Mouse (Mus musculus) embryonic facial prominence, embryonic 11.5 days (tissue): ENCODE data around the gene Serpine1. TPM values are rescaled to one million over a fixed set of nuclear protein-coding genes. Genes with fewer than 3 reads are reported as not detected.

Experiments used
- ATAC-seq: fragments of 200-750 bp; cut with Nextera tagmentation; replicated peaks from 2 replicates; pipeline ENCODE4 v1.8.0; 2017; ENCODE audit warnings: low read depth; ENCODE audit not compliant: insufficient number of reproducible peaks, low FRiP score, low TSS enrichment
- DNase-seq: peaks from one replicate; pipeline ENCODE4 v3.0.0-alpha.2; 2015; ENCODE audit warnings: low spot score
- H3K27ac ChIP-seq: fragments of 300-500 bp; sonication (generic); replicated peaks from 2 replicates; pipeline ENCODE4 v1.5.1; 2014; ENCODE audit warnings: mild to moderate bottlenecking, low read depth, low read length, control low read depth
- H3K27me3 ChIP-seq: fragments of 300-500 bp; sonication (generic); 2 replicates; pipeline ENCODE4 v1.6.1; 2014; ENCODE audit warnings: mild to moderate bottlenecking, low read length, moderate library complexity, mixed read lengths; ENCODE audit not compliant: control insufficient read depth, insufficient read depth
- H3K36me3 ChIP-seq: fragments of 300-500 bp; sonication (generic); replicated peaks from 2 replicates; pipeline ENCODE4 v1.6.1; 2014; ENCODE audit warnings: low read depth, mild to moderate bottlenecking, low read length, moderate library complexity, mixed read lengths; ENCODE audit not compliant: control insufficient read depth, insufficient read depth
- H3K4me1 ChIP-seq: fragments of 300-500 bp; sonication (generic); 2 replicates; pipeline ENCODE4 v1.6.1; 2014; ENCODE audit warnings: low read length, mixed read lengths; ENCODE audit not compliant: control insufficient read depth, insufficient read depth
- H3K4me2 ChIP-seq: fragments of 300-500 bp; sonication (generic); 2 replicates; pipeline ENCODE4 v1.6.1; 2014; ENCODE audit warnings: low read depth, mild to moderate bottlenecking, control low read depth, low read length, moderate library complexity
- H3K4me3 ChIP-seq: fragments of 300-500 bp; sonication (generic); 2 replicates; pipeline ENCODE4 v1.5.1; 2014; ENCODE audit warnings: low read depth, low read length, control low read depth
- H3K9ac ChIP-seq: fragments of 300-500 bp; sonication (generic); replicated peaks from 2 replicates; pipeline ENCODE4 v1.6.1; 2014; ENCODE audit warnings: mild to moderate bottlenecking, control low read depth, low read length
- H3K9me3 ChIP-seq: fragments of 300-500 bp; sonication (generic); replicated peaks from 2 replicates; pipeline ENCODE4 v1.6.1; 2016; ENCODE audit warnings: mild to moderate bottlenecking, low read length, inconsistent platforms, mixed read lengths; ENCODE audit not compliant: control insufficient read depth
- WGBS: fragments of 180-500 bp; shearing (Covaris S2); extraction: QIAGEN DNeasy Blood & Tissue Kit; methylation state at CpG from one replicate; pipeline ENCODE4 v1.1.7; 2014; 5-methylcytosine and 5-hydroxymethylcytosine counted together
- polyA plus RNA-seq: library from polyadenylated mRNA; unstranded; fragments of >200 nt; fragmentation: Nextera tagmentation; extraction: Ambion mirVana; gene quantifications from 2 replicates; pipeline ENCODE4 v1.2.1, GENCODE M21; 2014

Serpine1 gene
- polyA plus RNA-seq, 1 experiment from 2014 or later, result 0.17 TPM

DNA sequence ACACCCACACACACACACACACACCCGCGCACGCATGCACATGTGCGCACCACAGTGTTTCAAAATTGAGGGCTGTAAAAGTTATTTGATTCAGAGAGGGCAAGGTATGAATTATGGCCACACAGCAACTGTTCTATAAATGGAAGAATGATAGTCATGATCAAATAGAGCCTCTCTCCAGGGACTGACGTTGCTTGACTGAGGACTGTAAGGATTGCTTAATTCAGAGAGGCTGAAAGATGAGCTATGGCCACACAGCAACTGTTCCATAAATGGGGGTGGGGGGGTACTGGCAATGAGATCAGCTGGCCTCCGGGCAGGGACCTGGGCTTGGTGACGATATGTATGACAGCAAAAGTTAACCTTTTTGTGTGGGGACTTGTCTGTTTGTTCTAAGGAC, 5.1 kb upstream of the Serpine1 start:
- DNase-seq (no peak), ATAC-seq (no peak)
- H3K27ac ChIP-seq, result no peak overlapping the region
- no peaks in the 10 kb centered on the region for H3K27me3 ChIP-seq
- H3K9ac ChIP-seq, result no peak overlapping the region
- no peaks in the 10 kb centered on the region; the same call in 1 of the 2 replicates for H3K4me1 ChIP-seq
- H3K4me2 ChIP-seq, result no peak overlapping the region
- WGBS, result 84% methylated on average over 7 of the region's 7 CpGs
- no peak overlapping the region for H3K4me3 ChIP-seq
- H3K9me3 ChIP-seq, result no peaks in the 10 kb centered on the region
- H3K36me3 ChIP-seq, result no peaks in the 10 kb centered on the region

DNA sequence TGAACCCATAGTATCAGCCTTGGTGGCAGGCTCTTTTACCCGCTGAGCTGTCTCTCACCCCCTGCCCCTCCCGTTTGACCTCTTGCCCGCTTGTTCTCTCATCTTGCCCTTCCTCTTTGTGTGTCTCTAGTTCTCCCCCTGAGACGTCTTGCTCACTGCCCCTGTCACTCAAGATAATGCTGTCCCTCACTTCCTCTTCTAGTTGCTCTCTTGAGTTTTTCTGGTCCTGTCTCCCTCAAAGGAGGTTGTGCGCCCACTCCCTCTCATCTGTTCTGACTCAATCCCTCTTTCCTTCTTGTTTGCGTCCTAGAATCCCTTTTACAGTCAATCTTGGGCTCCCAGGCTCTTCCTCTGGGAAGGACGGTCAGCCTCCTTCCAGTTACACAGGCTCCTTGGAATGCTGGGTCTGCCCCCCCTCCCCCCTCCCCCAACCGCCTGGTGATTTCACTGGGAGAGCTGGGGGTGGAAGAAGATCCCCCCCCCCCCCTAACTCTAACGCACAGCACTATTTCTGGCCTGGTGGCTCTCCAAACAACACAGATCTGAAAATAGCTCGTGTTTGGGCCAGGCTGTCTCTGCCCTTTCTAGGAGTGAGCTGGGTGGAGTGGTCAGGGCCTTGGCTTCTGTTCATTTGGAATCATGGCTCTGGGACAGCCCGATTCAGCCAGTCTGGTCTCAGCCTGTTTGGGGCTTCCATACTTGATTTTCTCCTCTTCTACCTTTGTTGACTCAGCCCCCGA, 4.3 kb upstream of the Serpine1 start:
- no peak overlapping the region for H3K4me2 ChIP-seq
- DNase-seq, result no peak
- no peak overlapping the region for H3K9ac ChIP-seq
- no peaks in the 10 kb centered on the region for H3K36me3 ChIP-seq
- H3K4me3 ChIP-seq, result no peak overlapping the region
- H3K27me3 ChIP-seq, result no peaks in the 10 kb centered on the region
- H3K27ac ChIP-seq, result no peak overlapping the region
- WGBS, result 35% methylated on average over 12 of the region's 12 CpGs
- no peaks in the 10 kb centered on the region for H3K9me3 ChIP-seq
- no peak for ATAC-seq
- H3K4me1 ChIP-seq, result no peaks in the 10 kb centered on the region; the same call in 1 of the 2 replicates

DNA sequence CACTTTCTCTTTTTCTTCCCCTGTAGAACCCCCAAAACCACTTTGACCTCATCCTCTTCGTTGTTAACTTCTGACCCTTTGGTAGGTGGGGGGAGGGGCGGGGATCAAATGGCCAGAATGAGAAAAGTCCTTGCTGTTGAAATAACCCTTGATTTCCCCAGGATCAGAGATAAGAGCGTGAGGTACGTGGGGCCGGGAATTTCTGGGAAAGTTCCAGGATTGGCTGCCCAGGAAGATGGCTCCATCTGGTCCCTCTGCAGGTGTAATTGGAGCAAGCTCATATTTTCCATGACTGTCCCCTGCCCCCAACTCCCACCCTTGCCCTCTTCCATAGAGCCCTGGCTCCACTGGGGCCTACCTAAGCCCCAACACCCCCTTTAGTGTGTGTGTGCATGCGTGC, 3.7 kb upstream of the Serpine1 start:
- Histone ChIP-seq H3K27ac (no peak overlapping the region), H3K9ac (no peak overlapping the region), H3K4me3 (no peak overlapping the region), H3K4me2 (no peak overlapping the region), H3K4me1 (no peaks in the 10 kb centered on the region; the same call in 1 of the 2 replicates), H3K27me3 (no peaks in the 10 kb centered on the region), H3K9me3 (no peaks in the 10 kb centered on the region), H3K36me3 (no peaks in the 10 kb centered on the region)
- 64% methylated on average over 6 of the region's 6 CpGs for WGBS
- DNase-seq, result no peak
- ATAC-seq, result no peak

DNA sequence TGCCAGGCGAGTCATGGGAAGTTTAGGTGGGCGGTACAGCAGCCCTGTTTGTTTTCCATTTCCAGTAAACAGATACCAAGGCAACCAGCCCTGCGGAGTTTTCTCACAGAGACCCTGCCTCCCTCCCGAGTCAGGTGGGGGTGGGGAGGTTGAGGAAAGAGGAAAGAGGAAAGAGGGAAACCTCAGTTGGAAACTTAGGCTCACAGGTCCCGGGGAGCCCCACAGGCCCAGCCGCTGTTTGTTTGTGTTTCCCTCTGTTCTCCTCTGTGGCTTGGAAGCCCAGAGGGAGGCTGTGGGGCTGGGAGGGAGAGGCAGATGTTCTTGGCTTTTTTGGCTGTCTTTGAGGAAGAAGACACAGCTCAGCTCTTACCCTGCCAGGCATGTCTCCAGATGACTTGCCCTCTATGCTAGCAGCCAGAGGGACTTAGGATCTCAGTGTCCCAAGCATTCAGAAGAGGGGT, 2.2 kb upstream of the Serpine1 start:
- Histone ChIP-seq H3K36me3 (no peaks in the 10 kb centered on the region), H3K4me3 (no peak overlapping the region), H3K27ac (no peak overlapping the region), H3K4me2 (no peak overlapping the region), H3K9ac (no peak overlapping the region), H3K4me1 (no peaks in the 10 kb centered on the region; the same call in 1 of the 2 replicates), H3K27me3 (no peaks in the 10 kb centered on the region), H3K9me3 (no peaks in the 10 kb centered on the region)
- DNase-seq (no peak), ATAC-seq (no peak)
- 30% methylated on average over 6 of the region's 6 CpGs for WGBS

DNA sequence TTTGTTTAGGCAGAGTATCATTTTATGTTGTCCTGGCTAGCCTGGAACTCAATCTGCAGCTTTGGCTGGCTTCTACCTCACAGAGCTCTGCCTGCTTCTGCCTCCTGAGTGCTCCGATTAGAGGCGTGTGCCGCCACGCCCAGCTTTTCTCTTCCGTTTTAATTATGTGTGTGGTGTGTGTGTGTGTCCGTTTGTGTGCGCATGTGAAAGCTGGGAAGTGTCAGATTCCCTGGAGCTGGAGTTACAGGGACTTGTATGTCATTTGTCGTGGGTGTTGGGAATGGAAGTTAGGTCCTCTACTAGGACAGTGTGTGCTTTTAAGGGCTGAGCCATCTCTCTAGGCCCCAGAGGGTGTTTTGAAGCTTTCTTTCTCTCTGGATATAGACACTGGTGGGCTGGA, 1.1 kb upstream of the Serpine1 start:
- Histone ChIP-seq H3K9me3 (no peaks in the 10 kb centered on the region), H3K4me1 (no peaks in the 10 kb centered on the region; the same call in 1 of the 2 replicates), H3K4me3 (no peak overlapping the region), H3K9ac (no peak overlapping the region), H3K27ac (no peak overlapping the region), H3K27me3 (no peaks in the 10 kb centered on the region), H3K36me3 (no peaks in the 10 kb centered on the region), H3K4me2 (no peak overlapping the region)
- DNase-seq, result no peak
- WGBS, result 94% methylated on average over 8 of the region's 8 CpGs
- no peak for ATAC-seq

DNA sequence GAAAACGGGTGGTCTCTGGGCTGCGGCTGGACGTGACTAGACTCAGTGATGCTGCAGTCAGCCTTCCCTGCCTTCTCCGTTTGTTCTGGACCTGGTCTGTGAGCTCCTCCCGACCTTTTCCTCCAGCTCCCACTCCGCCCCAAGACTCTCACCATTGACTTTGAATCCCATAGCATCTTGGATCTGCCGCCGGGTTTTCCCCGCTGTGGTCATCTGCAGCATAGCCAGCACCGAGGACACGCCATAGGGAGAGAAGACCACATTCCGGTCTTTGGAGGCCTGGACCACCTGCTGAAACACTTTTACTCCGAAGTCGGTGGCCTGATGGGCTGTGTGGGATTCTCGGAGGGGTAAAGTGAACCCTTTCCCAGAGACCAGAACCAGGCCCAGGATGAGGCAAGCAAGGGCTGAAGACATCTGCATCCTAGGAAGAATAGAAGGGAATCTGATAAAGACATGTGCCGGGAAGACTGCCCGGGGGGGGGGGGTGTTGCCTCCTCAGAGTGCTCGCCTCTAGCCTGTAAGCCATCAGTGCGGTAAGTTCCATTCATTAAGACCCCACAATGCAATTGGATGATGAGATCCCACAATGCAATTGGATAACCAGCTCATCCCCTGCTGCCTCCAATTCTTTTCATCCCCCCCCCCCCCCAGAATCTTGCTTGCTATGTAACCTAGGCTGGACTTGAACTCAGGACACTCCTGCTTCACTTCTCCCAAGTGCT, 1.0 kb downstream of the Serpine1 start:
- H3K27me3 ChIP-seq, result no peaks in the 10 kb centered on the region
- H3K9ac ChIP-seq, result no peak overlapping the region
- ATAC-seq (no peak), DNase-seq (no peak)
- 87% methylated on average over 19 of the region's 19 CpGs for WGBS
- H3K4me3 ChIP-seq, result no peak overlapping the region
- H3K9me3 ChIP-seq, result no peaks in the 10 kb centered on the region
- no peaks in the 10 kb centered on the region for H3K36me3 ChIP-seq
- no peaks in the 10 kb centered on the region; the same call in 1 of the 2 replicates for H3K4me1 ChIP-seq
- no peak overlapping the region for H3K4me2 ChIP-seq
- no peak overlapping the region for H3K27ac ChIP-seq

DNA sequence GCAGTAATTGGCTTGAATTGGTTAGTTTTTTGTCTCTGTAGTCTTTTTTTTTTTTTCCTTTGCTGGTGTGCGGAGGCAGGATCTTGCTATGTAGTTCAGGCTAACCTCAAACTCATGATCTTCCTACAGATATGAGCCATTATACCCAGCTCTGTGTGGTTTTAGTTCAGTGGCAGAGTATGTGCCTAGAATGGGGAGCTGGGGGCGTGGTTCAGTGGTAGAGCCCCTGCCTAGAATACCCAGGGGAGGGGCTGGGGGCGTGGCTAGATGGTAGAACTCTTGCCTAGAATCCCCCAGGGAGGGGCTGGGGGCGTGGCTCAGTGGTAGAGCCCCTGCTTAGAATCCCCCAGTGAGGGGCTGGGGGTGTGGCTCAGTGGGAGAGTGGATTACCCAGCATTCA, 3.4 kb downstream of the Serpine1 start:
- no peak for ATAC-seq
- 66% methylated on average over 4 of the region's 4 CpGs for WGBS
- no peak for DNase-seq
- no peaks in the 10 kb centered on the region for H3K27me3 ChIP-seq
- no peak overlapping the region for H3K4me2 ChIP-seq
- no peaks in the 10 kb centered on the region for H3K9me3 ChIP-seq
- no peaks in the 10 kb centered on the region for H3K36me3 ChIP-seq
- no peak overlapping the region for H3K4me3 ChIP-seq
- H3K27ac ChIP-seq, result no peak overlapping the region
- no peak overlapping the region for H3K9ac ChIP-seq
- no peaks in the 10 kb centered on the region; the same call in 1 of the 2 replicates for H3K4me1 ChIP-seq

DNA sequence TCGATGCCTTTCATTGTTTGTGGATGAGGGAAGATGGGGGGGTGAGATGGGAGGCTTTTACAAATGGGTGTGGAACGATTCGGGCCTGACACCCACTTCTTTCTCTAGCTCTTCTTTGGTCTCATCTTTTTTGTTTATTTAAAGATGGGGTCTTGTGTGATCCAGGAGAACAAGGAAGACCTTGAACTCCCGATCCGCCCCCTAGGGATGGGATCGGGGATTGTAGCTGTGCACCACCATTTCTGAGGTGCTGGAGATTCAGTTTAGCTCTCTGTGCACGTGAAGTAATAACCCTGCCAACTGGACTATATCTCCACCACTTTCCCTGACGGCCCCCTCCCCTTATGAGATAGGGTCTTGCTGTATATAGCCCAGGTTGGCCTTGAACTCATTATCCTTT, 6.1 kb downstream of the Serpine1 start:
- no peak for ATAC-seq
- DNase-seq, result no peak
- no peaks in the 10 kb centered on the region for H3K27me3 ChIP-seq
- H3K4me1 ChIP-seq, result no peaks in the 10 kb centered on the region
- H3K27ac ChIP-seq, result no peak overlapping the region
- H3K9ac ChIP-seq, result no peak overlapping the region
- no peaks in the 10 kb centered on the region for H3K9me3 ChIP-seq
- 76% methylated on average over 8 of the region's 8 CpGs for WGBS
- H3K36me3 ChIP-seq, result no peaks in the 10 kb centered on the region
- H3K4me2 ChIP-seq, result no peak overlapping the region
- H3K4me3 ChIP-seq, result no peak overlapping the region
